Mouse (Mus musculus) ES-Bruce4 (cell line): ENCODE data around the gene Tmem97.
"Not testable (repeated sequence)": the region's sequence is repeated elsewhere in the genome, so short reads cannot be mapped to it uniquely, and the experiment has no call there.

Experiments used
- CTCF ChIP-seq: IDR thresholded peaks from one replicate; pipeline ENCODE4 v1.8.1; 2011; ENCODE audit warnings: low read depth, low read length
- POLR2A ChIP-seq: IDR thresholded peaks from one replicate; pipeline ENCODE4 v1.8.1; 2011; ENCODE audit warnings: low read length; ENCODE audit not compliant: insufficient read depth

DNA sequence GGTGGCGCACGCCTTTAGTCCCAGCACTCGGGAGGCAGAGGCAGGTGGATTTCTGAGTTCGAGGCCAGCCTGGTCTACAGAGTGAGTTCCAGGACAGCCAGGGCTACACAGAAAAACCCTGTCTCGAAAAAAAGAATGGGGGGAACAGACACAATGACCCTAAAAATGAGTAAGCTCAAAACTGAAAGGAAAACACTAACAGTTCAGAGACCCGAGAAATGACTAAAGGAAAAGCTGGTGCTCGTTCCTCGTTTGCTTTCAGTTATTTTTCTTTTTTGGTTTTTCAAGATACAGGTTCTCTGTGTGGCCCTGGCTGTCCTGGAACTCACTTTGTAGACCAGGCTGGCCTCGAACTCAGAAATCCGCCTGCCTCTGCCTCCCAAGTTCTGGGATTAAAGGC lies 19.1 kb downstream of the Tmem97 start:
- not testable (repeated sequence) for TF ChIP-seq POLR2A, CTCF
